20 mouse cellular contexts compared by ENCODE assay signal in genomic region chr5:40331237-40331636, GRCm38 (mm10).
A peak's percentile ranks its signal among the peaks of the same experiment; 100 is the strongest.
DNase-seq lines count a peak whose midpoint lies in the region; ATAC-seq and TF ChIP-seq lines count a peak whose summit lies in the region.
"Had no signal": no experiment of that assay in that cellular context is flagged by ENCODE, and none has a peak within 500 bp of the region (broad histone marks: within the 10 kb centered on the region; RNA-seq: fewer than 3 reads in every experiment).

No protein-coding gene starts in this region.

- no peak overlapping the region for H3K4me3 ChIP-seq in forebrain, embryonic 14.5 days (ENCODE audit: low read depth, low read length)
- H3K4me3 ChIP-seq in forebrain, embryonic 10.5 days = no peak overlapping the region
- no peak overlapping the region for H3K4me3 ChIP-seq in embryonic facial prominence, embryonic 12.5 days
- no peak overlapping the region for H3K4me3 ChIP-seq in limb, embryonic 14.5 days (replicated peaks; ENCODE audit: low read length)
- H3K4me3 ChIP-seq in kidney, embryonic 14.5 days (ENCODE audit: low read length) = no peak overlapping the region
- H3K4me3 ChIP-seq: left cerebral cortex, adult 2 months; liver, embryonic 15.5 days; midbrain, embryonic 13.5 days had no signal

- H3K27ac ChIP-seq in forebrain, embryonic 14.5 days (ENCODE audit: low read depth, low read length) = no peak overlapping the region
- no peak overlapping the region for H3K27ac ChIP-seq in forebrain, embryonic 10.5 days
- H3K27ac ChIP-seq in embryonic facial prominence, embryonic 12.5 days = no peak overlapping the region
- H3K27ac ChIP-seq in limb, embryonic 14.5 days (replicated peaks; ENCODE audit: low read depth, low read length) = no peak overlapping the region
- H3K27ac ChIP-seq in kidney, embryonic 14.5 days (ENCODE audit: low read depth, low read length) = no peak overlapping the region
- H3K27ac ChIP-seq: left cerebral cortex, adult 2 months; liver, embryonic 15.5 days; midbrain, embryonic 13.5 days had no signal

- TF ChIP-seq CTCF in brain, embryonic 14.5 days (IDR thresholded peaks at IDR 0.05; ENCODE audit: borderline replicate concordance, extremely low read depth, insufficient read depth, insufficient read length) = no peak

- TF ChIP-seq POLR2A in brain, embryonic 14.5 days (IDR thresholded peaks at IDR 0.05; ENCODE audit: borderline replicate concordance, extremely low read depth, insufficient read depth, insufficient read length, poor library complexity, severe bottlenecking) = no peak
- no peak for TF ChIP-seq POLR2A in limb, embryonic 14.5 days (IDR thresholded peaks at IDR 0.05; ENCODE audit: borderline replicate concordance, extremely low read depth, insufficient read depth, insufficient read length)

- H3K36me3 ChIP-seq in forebrain, embryonic 14.5 days (ENCODE audit: control insufficient read depth, insufficient read depth, low read length) = no peaks in the 10 kb centered on the region
- H3K36me3 ChIP-seq in forebrain, embryonic 10.5 days (replicated peaks) = no peaks in the 10 kb centered on the region
- no peaks in the 10 kb centered on the region for H3K36me3 ChIP-seq in embryonic facial prominence, embryonic 12.5 days
- no peaks in the 10 kb centered on the region for H3K36me3 ChIP-seq in limb, embryonic 14.5 days (ENCODE audit: control insufficient read depth, insufficient read depth, low read length)
- H3K36me3 ChIP-seq in kidney, embryonic 14.5 days (ENCODE audit: control insufficient read depth, insufficient read depth, low read length) = no peaks in the 10 kb centered on the region
- H3K36me3 ChIP-seq: liver, embryonic 15.5 days; midbrain, embryonic 13.5 days had no signal

- 47% methylated on average over 1 of the region's 1 CpGs for WGBS in forebrain, embryonic 14.5 days
- 71% methylated on average over 1 of the region's 1 CpGs for WGBS in forebrain, embryonic 10.5 days
- WGBS in embryonic facial prominence, embryonic 12.5 days = 32% methylated on average over 1 of the region's 1 CpGs
- 26% methylated on average over 1 of the region's 1 CpGs for WGBS in limb, embryonic 14.5 days
- 57% methylated on average over 1 of the region's 1 CpGs for WGBS in kidney, embryonic 14.5 days

- no peaks in the 10 kb centered on the region for H3K9me3 ChIP-seq in forebrain, embryonic 14.5 days (replicated peaks; ENCODE audit: control insufficient read depth, low read length)
- no peaks in the 10 kb centered on the region for H3K9me3 ChIP-seq in forebrain, embryonic 10.5 days
- H3K9me3 ChIP-seq in embryonic facial prominence, embryonic 12.5 days = no peaks in the 10 kb centered on the region
- no peaks in the 10 kb centered on the region for H3K9me3 ChIP-seq in limb, embryonic 14.5 days (ENCODE audit: control insufficient read depth, low read length)
- H3K9me3 ChIP-seq in kidney, embryonic 14.5 days (ENCODE audit: control insufficient read depth, low read length) = no peaks in the 10 kb centered on the region
- H3K9me3 ChIP-seq: liver, embryonic 15.5 days; midbrain, embryonic 13.5 days had no signal

- no peak overlapping the region for H3K9ac ChIP-seq in forebrain, embryonic 14.5 days (ENCODE audit: low read length)
- H3K9ac ChIP-seq in embryonic facial prominence, embryonic 12.5 days = no peak overlapping the region
- H3K9ac ChIP-seq in limb, embryonic 14.5 days (ENCODE audit: low read depth, low read length, severe bottlenecking) = no peak overlapping the region
- no peak overlapping the region for H3K9ac ChIP-seq in kidney, embryonic 14.5 days (ENCODE audit: low read depth, low read length)
- H3K9ac ChIP-seq: liver, embryonic 15.5 days; midbrain, embryonic 13.5 days had no signal

- H3K4me2 ChIP-seq in forebrain, embryonic 14.5 days (ENCODE audit: low read length) = no peak overlapping the region
- no peak overlapping the region for H3K4me2 ChIP-seq in embryonic facial prominence, embryonic 12.5 days (replicated peaks)
- no peak overlapping the region for H3K4me2 ChIP-seq in limb, embryonic 14.5 days (replicated peaks; ENCODE audit: low read depth, low read length, severe bottlenecking)
- H3K4me2 ChIP-seq in kidney, embryonic 14.5 days (replicated peaks; ENCODE audit: low read depth, low read length) = no peak overlapping the region
- H3K4me2 ChIP-seq: liver, embryonic 15.5 days; midbrain, embryonic 13.5 days had no signal

- no peaks in the 10 kb centered on the region for H3K27me3 ChIP-seq in forebrain, embryonic 14.5 days (replicated peaks; ENCODE audit: control insufficient read depth, insufficient read depth, low read length)
- H3K27me3 ChIP-seq in forebrain, embryonic 10.5 days (ENCODE audit: poor library complexity, severe bottlenecking) = no peaks in the 10 kb centered on the region
- H3K27me3 ChIP-seq in embryonic facial prominence, embryonic 12.5 days = no peaks in the 10 kb centered on the region
- H3K27me3 ChIP-seq in limb, embryonic 14.5 days (ENCODE audit: control insufficient read depth, insufficient read depth, low read length) = no peaks in the 10 kb centered on the region
- no peaks in the 10 kb centered on the region for H3K27me3 ChIP-seq in kidney, embryonic 14.5 days (ENCODE audit: control insufficient read depth, insufficient read depth, low read length)
- H3K27me3 ChIP-seq: liver, embryonic 15.5 days; midbrain, embryonic 13.5 days had no signal

- no peaks in the 10 kb centered on the region for H3K4me1 ChIP-seq in forebrain, embryonic 14.5 days (ENCODE audit: control insufficient read depth, insufficient read depth, low read length)
- no peaks in the 10 kb centered on the region for H3K4me1 ChIP-seq in forebrain, embryonic 10.5 days
- no peaks in the 10 kb centered on the region for H3K4me1 ChIP-seq in embryonic facial prominence, embryonic 12.5 days
- 0 out of 2 replicates have a peak, but pooled peaks cover 4% of the 10 kb centered on the region for H3K4me1 ChIP-seq in limb, embryonic 14.5 days (ENCODE audit: control insufficient read depth, insufficient read depth, low read length)
- H3K4me1 ChIP-seq in kidney, embryonic 14.5 days (ENCODE audit: control insufficient read depth, insufficient read depth, low read length) = no peaks in the 10 kb centered on the region
- H3K4me1 ChIP-seq: liver, embryonic 15.5 days; midbrain, embryonic 13.5 days had no signal

- DNase-seq in forebrain, embryonic 14.5 days (ENCODE audit: low spot score) = peak; percentile 6
- no peak for DNase-seq in forebrain, embryonic 10.5 days (ENCODE audit: extremely low spot score, low spot score)
- peak; percentile 39 for DNase-seq in brain, embryonic 14.5 days (ENCODE audit: low read depth)
- DNase-seq in limb, embryonic 14.5 days (ENCODE audit: low spot score) = peak; percentile 4
- no peak for DNase-seq in thymus, postnatal 25 days
- DNase-seq: cerebellum, adult 8-10 months; heart, adult 18-20 months; heart, postnatal 36 days; kidney, adult 11 months; kidney, postnatal 25 days; layer of hippocampus, adult 9-11 months; left cerebral cortex, postnatal 4 days; retina, postnatal 1 day; thymus, adult 2 months had no signal

- ATAC-seq in forebrain, embryonic 14.5 days = no peak
- ATAC-seq in embryonic facial prominence, embryonic 12.5 days (ENCODE audit: insufficient number of reproducible peaks, insufficient read depth, low FRiP score, low TSS enrichment) = peak; percentile 60; the same call in 1 of the 2 replicates
- ATAC-seq in limb, embryonic 14.5 days (ENCODE audit: low FRiP score, low read depth) = peak; percentile 41; the same call in 1 of the 2 replicates
- ATAC-seq in kidney, embryonic 14.5 days (ENCODE audit: low FRiP score, low TSS enrichment) = no peak
- ATAC-seq: lung, postnatal 0 days; midbrain, embryonic 13.5 days had no signal

Comparison
In these comparisons a context has a peak if more than half of its experiments do, and no peak if none do; other contexts are left out.
1. DNase-seq: peak in forebrain, embryonic 14.5 days (single experiment), brain, embryonic 14.5 days (single experiment) and limb, embryonic 14.5 days (single experiment); none in forebrain, embryonic 10.5 days (single experiment) and thymus, postnatal 25 days (single experiment).
2. ATAC-seq: peak in embryonic facial prominence, embryonic 12.5 days (single experiment) and limb, embryonic 14.5 days (single experiment); none in forebrain, embryonic 14.5 days (single experiment) and kidney, embryonic 14.5 days (single experiment).